Mouse (Mus musculus) hematopoietic stem cell, adult 5-6 weeks (primary cell): Measurements from ENCODE around the gene Clhc1. TPM values are rescaled to one million over a fixed set of nuclear protein-coding genes. Genes with fewer than 3 reads are reported as not detected.

Experiments
- ATAC-seq, 2 experiments: fragments of 125-278 bp in 1 of 2; replicated peaks in 1 of 2; 2 replicates each; pipeline ENCODE4 v1.8.0; 2016 to 2017; ENCODE audit warnings: inconsistent platforms in 2 of 2, mild to moderate bottlenecking in 2 of 2, moderate number of reproducible peaks in 2 of 2, low read depth in 1 of 2, moderate TSS enrichment in 1 of 2; ENCODE audit not compliant: low FRiP score in 2 of 2, poor library complexity in 2 of 2, severe bottlenecking in 2 of 2, insufficient read depth in 1 of 2, low TSS enrichment in 1 of 2
- total RNA-seq: library from RNA; stranded (forward); fragments of 172-1452, 232-1000 nt; gene quantifications from 2 replicates; pipeline ENCODE4 v1.2.3, GENCODE M21; 2017

The Clhc1 gene
- total RNA-seq, 1 experiment from 2014 or later = not detected

GRCm38 (mm10) chr11:29548504-29549424, 1.0 kb downstream of the Clhc1 start:
- no peak for ATAC-seq

- peak; percentile 55 to 61 for ATAC-seq
These were observed 1.7 kb downstream of the Clhc1 start for GRCm38 (mm10) chr11:29549425-29549778.

- ATAC-seq = no peak
These were observed 12.7 kb downstream of the Clhc1 start for GRCm38 (mm10) chr11:29560452-29560851.

GRCm38 (mm10) chr11:29560990-29561389, 13.2 kb downstream of the Clhc1 start:
- ATAC-seq = no peak

DNA sequence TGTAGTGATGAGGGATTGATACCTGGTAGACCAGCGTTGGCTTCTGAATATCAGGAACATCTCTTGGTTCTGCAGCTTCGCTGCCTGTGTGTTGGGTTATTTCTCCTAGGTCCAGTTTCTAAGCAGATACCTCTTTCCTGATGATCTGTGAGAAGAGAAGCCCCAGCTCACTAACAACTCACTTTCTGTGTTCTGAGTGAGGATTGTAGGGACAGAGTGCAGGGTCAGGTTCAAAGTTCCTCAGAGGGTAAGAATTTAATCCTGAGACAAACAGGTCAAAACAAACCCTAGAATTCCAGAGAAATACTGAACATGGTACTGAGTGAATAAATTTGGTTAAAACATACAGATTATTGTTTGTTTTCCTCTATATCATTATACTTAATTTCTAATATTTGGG, 15.7 kb downstream of the Clhc1 start:
- no peak for ATAC-seq

GRCm38 (mm10) chr11:29571536-29571935, 23.8 kb downstream of the Clhc1 start:
- ATAC-seq = no peak

DNA sequence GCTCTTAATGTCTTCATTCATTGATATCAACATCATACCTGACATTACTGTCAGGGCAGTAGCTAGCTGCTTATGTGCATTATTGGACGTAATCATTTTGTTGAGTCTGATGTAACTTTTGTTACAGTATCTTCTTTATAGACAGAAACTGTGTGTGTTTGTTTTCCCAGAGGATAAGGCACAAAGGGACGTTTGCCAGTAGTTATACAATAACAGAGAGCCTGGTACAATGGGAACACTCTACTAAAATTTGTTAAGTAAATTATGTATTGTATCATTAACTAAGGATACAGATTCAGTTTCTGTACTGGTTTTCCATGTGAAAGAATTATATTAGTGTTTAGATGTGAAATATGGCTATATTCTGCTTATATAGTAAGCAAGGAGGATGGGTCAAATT, 24.9 kb downstream of the Clhc1 start:
- no peak for ATAC-seq

- ATAC-seq = no peak
These were observed 31.9 kb downstream of the Clhc1 start for GRCm38 (mm10) chr11:29579610-29580009.

DNA sequence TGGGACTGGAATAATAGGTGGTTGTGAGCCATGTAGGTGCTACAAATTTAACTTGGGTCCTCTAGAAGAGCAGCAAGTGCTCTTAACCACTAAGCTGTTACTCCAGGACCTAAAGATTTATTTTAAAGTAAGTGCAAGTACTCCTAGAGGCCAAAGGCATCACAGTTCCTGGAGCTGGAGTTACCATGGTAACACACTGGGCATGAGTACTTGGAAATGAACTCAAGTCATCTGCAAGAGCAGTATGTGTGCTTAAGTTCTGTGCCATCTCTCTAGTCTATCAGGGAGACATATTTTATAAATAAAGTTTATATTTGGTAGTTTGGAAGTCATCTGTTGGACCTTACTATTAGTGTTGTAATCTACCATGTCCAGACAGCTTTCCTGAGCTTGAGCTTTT, 47.5 kb downstream of the Clhc1 start:
- no peak for ATAC-seq

- ATAC-seq = no peak
These were observed 49.4 kb downstream of the Clhc1 start for GRCm38 (mm10) chr11:29597159-29597558.

DNA sequence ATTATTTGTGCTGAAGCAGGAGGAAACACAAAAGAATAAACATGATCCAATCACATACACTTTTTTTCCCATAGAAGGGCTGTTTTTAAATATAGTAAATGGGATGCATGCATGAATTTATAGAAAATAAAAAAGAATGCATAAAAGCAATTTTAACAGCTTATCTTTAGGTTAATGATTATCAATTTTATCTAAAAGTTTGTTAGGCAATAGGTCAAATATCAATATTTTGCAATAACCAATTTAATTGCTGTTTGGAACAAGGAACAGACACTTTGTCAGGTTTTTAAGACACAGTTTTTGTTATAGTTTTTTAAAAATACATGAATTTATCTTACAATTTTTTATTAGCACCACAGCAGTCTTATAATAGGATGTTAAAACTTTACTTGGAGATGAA, 51.2 kb downstream of the Clhc1 start:
- ATAC-seq = no peak

DNA sequence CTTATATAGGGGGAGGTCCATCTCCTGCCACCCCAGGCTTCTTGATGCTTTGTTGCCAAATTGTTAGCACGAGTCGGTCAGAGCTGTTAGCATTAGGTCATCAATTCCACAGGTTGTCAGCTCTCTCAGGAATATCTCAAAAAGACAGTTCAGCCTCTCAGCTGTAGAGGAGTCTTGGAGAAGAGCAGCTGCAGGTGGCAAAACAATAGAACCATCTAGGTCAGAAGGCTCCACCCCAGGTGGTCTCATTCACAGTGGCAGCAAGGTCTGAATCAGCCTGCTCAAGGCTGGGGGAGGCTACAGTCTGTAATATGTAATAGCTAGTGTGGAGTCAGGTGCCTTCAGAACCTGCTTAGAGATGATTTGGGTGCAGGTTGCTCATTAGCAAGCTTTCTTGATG, 55.8 kb downstream of the Clhc1 start:
- ATAC-seq = no peak

DNA sequence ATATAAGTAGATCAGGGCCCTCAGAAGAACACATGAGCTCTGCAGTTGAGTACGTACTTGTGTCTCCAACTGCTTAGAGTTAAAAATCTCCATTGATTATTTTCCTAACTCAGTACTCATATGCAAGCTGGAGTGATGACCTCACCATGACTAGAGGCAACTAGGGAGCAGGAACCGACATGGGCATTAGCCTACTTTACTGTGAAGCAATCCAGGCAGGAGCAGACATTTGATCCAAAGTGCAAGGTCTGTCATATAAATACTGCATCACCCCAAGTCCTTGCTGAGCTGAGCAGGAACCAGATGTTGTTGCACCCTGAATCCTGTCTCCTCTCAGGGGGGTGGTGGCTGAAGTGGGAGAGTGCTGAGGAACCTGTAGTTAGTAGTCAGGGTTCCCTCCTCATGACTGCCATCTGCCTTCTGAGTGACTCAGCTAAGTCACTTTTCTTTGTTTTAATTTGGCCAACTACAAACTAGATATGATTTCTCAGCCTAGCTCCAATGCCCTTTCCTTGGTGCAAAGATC, 59.8 kb downstream of the Clhc1 start:
- no peak for ATAC-seq

GRCm38 (mm10) chr11:29609756-29610468, 62.2 kb downstream of the Clhc1 start:
- no peak for ATAC-seq

DNA sequence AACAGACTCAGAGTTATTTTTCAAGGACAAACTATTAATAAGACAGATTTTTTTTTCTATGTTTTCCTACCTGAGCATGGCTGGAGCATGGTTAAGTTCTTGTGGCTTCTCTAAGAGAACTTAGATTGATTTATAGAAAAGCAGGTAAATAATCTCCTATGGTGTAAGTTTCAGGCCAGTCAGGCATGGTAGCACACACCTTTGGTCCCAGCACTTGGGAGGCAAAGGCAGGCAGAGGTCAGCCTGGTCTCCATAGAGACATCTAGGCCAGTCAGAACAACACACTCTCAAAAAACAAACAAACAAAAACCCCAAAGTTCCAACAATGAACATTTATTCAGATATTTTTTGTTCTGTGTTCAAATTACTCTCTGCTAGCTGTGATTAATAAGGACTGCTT, 64.3 kb downstream of the Clhc1 start:
- ATAC-seq = no peak

DNA sequence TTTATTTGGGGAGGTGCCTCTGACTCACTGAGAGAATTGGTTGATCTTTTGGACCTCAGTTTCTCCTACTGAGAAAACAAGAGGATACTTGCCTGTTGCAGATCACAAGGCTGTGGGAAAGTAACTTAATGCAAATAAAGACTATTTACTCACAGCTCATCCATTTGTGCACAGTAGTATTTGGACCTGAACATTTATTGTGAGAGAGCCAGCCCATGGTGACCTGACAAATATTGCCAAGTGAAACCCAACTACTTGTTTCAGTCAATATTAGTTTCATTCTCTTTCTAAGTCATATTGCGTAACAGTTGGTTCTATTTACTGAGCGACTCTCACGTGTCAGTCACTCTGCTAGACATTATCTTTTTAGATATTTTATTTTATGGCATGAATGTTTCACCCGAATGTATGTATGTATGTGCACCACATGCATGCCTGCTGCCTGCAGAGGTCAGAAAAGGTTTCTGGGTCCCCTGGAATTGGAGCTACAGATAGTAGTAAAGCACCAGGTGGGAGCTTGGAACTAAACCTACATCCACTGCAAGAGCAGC, 65.5 kb downstream of the Clhc1 start:
- no peak for ATAC-seq

- no peak for ATAC-seq
These were observed 66.6 kb downstream of the Clhc1 start for GRCm38 (mm10) chr11:29614217-29614924.
